Mouse (Mus musculus) thymus, postnatal 10 days (tissue): ENCODE data around the gene Bora.
A peak's percentile ranks its signal among the peaks of the same experiment; 100 is the strongest.
"Not testable (repeated sequence)": the region's sequence is repeated elsewhere in the genome, so short reads cannot be mapped to it uniquely, and the experiment has no call there.

ENCODE experiments used
- DNase-seq, 2 experiments: peaks; one replicate each; pipeline ENCODE4 v3.0.0; 2021; ENCODE audit warnings: low spot score in 2 of 2

The Bora gene

DNA sequence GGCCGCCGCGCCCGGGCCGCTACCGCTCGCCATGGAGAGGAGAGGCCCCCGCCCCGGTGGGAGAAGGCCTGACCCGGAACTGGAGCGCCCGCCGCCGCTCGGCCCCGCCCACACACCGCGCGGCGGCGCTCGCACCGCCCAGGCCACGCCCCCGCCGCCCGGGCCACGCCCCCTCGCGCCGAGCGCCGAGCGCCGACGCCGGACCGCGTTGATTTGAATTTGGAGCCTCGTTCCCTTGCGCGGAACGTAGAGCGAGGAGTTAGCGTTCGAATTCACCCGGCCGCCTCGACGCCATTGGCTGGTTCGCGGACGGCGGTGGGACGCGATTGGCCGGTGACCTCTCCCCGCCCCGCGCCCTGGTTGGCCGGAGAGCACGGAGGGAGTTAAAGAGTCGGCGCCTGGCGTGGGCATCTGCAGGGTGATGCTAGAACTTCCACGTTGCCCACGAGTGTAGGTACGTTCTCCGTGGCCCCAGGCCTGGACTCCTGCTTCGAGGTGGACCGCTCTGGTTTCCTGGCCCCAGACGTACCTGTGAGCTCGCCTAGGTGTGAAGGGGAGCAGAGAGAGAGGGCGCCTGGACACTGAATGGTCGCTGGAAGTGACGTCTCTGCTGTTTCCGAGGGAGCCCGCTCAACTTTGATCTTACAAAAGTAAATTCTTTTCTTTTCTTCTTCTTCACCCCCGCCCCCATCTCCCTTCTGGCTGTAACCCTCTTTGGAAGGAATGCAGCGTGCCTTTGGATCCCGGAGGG, at the start of gene Bora, which contains the start of gene Mzt1:
TSS of gene Bora (plus strand) at position 192 of the 751 bp plus-strand sequence.
TSS of gene Mzt1 (minus strand) at position 104 of the 751 bp plus-strand sequence.
- DNase-seq, result peak; percentile 91 to 93

DNA sequence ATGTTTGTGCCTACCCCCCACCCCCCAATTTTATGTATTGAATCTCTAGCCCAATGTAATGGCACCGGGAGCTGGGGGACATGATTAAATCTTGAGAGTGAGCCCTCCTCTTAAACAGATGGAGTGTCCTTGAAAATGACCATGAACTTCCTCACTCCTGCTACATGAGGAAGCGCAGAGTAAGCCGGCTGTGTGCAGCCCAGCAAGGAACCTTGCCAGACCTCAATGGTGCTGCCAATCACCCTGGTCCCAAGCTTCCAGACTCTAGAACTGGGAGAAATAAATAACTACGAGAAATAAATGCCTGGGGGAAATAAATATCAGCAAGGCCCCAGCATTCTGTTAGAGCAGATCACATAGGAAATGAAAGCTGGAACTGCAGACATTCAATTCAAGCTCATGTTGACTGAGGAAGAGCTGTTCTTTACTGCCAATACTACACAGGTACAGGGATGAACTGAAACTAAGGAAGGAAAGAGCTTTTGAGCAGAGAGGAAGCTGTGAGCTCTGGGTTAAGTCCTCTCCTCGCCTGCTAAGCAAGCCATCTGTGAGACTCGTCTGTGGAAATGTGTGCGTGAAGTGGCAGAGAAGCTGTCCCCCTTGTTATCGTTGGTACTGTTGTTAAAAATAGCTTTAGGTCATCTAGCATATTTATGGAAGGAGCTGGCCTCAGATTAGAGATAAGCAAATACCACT, 35.6 kb upstream of the Bora start:
- DNase-seq, result no peak

DNA sequence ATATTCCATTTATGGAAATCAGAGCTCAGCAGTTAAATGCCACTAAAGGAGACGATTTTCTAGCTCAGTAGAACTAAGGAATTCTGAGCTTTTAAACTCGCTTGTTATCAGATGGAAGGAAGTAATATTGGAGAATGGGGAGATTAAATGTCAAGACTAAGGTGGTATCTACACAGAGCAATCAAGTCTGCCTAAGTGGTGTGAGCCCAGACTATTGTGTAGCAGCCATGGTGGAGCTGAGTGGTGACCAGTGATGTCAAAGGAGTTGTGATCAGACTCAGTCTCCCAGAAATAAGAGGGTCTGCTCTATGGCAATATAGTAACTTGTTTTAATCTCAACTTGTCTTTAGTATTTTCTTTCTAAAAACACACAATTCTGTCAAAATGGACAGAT, 35.1 kb upstream of the Bora start:
- no peak for DNase-seq

DNA sequence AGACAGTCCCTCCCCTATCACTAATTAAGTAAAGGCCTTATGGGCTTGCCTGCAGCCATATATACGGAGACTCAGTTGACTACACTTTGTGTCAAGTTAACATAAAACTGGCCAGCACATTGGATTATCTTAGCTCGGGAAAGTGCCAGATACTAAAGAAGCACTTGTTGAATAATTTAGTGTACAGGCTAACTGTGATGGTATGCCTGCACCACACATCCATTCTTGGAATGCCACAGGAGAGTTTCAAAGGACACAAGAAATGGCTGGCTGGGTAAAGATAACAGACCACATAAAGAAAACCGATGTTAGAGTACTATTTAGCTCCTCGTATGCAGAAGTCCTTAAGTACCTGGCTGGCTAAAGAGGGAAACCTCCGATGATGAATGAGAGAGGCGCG, 27.3 kb upstream of the Bora start:
- no peak for DNase-seq

DNA sequence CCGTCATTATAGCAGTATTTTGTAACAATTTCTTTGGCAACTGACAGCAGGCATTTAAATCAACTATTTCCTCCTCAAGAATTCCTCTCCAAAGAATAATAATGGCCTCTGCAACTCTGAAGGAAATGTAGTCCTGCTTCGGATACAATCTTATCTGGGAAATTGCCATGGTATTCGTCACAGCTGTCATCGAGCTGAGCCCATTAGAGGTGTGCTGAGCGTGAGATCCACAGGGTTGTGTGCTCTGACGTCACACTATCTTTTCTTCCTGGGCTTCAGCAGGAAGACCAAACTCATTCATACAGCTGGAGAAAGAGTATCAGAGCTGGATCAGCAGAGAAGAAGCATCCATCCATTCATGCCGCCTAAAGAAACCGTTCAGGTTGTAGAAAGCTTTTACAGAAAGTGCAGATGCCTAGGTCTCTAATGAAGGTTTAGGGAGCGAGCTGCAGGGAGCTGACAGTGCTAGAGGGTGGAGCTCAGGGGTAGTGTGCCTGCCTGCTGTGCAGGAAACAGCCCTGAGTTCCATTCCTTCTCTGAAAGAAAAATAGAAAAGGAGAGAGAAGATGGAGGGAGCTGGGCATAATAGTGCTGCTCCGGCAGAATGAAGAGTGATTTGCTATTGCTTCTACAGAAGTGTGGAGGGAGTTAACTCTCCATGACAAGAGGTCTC, 26.8 kb upstream of the Bora start:
- no peak for DNase-seq

DNA sequence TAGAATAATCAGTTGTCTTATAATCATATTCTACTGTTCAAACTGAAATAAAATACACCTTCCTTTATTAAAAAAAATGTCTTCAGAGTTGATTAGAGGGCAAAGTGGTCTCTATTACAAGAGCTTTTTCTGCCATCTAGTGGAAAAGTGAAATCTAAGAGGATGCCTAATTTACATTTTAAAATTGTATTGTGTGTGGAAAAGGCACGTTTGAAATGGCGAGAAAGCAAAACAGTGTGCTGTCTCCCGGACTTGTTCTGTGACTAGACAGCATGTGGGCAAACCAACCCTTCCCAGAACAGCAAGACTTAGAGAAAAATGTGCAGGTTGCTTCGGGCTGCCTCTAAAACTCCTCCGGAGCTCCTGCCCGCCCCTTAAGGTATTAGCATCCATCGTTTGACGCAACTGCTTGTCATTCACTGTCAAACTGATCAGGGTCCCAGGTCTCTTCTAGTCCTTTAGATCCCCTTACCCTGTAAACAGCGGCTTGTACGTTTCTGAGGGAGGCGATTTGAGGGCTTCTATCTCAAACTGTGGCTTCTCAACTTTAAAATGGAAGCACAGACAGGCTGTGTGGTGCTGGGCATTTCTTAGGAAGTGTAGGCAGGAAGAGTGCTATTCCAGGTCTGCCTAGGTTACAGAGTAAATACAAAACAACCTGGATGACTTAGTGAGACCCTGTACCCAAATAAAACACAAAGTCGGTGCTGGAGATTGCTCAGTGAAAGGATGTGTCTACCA, 23.5 kb upstream of the Bora start:
- DNase-seq, result no peak

DNA sequence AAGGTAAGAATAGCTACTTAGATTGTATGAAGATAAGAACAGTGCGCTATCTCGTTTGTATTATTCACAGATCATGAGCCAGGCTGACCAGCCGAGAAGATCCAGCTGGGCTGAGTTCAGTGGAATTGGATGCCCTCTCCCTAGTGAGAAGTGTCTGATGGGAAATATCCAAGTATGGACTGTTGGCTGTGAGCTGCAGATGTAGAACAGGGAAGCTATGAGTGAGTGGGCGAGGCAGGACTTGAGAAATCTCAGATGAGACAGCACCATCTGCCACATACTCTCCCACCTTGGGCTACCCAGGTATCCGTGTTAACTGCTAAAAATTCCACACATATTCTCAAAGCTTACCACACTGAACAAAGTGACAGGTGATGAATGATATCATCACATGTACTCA, 16.0 kb upstream of the Bora start:
- DNase-seq, result no peak

DNA sequence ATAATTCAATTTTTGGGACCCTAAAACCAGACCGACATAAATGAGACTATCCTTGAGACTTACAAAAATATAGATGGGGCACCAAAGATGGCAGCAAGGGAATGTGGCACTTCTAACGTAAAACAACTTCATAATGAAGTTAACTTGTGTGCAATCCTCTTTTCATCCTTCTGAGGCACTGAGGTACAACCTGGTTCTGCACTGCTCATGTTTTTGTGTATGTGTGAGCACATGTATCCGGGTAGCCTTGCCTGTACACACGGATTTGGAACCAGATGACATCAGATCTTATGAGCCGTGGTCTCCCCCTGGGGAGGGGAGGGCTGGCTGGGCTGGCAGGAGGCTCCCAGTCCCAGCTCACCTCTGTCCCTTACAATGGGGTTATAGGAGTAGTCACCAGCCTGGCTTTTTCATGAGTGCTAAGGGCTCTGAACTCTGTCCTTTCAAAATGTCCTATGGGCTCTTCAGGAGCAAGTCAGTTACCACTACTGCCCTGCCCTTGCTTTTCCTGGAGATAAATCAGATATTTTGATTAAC, 14.6 kb upstream of the Bora start:
- no peak for DNase-seq

DNA sequence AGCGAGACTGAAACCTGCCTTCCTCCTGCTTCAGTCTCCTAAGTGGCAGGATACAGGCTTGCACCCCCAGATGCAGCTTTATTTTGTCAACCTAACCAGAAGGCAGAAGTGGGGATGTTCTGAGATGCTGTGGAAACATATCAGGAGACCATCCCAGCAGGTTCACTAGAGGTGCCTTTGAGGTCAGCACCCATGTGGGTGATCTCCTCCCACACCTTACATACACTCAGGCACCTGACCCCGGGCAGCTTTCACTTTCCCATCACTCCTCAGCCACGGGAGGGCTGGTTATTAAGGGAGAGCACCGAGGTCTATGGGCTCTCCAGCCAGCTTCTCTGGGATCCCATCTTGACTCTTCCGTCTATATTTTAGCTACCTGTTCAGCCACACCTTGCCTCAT, 13.4 kb upstream of the Bora start:
- DNase-seq, result no peak

DNA sequence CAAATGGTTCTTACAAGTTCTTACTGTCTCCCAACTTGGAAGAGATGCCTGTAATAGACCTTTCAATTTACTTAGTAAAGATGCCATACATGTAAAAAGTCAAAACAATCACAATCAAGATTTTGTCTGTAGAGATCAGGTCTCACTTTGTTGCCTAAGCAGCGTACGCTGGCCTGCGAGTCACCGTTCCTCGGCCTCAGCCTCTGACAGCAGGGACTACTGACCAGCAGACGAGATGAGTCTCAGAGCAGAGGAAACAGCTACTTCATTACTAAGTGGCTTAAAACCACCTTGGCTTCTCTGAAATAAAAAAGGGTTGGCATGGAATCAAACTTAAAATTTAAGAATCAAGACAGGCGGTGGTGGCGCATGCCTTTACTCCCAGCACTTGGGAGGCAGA, 11.2 kb upstream of the Bora start:
- DNase-seq, result not testable (repeated sequence)

DNA sequence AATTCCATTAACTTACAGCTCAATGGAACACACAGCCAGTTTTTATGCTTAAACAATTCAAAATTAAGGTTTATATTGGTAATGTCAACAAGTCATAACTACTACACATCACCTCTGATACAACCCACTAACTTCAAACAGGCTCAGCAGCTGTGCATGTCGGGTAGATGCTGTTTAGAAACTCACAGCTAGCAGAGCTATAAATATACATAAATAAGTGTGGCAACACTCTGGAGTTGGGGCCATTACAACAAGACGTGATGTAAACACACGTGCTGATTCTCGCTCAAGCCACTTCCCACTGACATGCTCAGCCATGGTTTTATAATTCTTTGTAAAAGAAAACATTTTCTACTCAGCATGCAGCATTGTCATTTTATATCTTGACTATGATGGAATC, 10.0 kb upstream of the Bora start:
- DNase-seq, result no peak

DNA sequence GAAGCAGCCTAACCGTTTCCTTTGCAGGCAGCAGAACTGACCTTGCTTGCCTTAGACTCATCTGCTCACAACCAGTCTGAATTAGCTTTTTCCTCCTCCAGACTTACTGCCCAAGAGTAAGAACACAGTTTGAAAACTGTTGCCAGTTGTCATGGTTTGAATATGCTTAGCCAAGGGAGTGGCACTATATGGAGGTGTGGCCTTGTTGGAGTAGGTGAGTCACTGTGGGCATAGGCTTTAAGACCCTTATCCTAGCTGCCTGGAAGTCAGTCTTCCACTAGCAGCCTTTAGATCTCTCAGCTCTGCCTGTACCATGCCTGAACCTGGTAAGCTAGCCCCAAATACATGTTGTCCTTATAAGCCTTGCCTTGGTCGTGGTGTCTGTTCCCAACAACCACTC, 8.3 kb upstream of the Bora start:
- DNase-seq, result no peak

DNA sequence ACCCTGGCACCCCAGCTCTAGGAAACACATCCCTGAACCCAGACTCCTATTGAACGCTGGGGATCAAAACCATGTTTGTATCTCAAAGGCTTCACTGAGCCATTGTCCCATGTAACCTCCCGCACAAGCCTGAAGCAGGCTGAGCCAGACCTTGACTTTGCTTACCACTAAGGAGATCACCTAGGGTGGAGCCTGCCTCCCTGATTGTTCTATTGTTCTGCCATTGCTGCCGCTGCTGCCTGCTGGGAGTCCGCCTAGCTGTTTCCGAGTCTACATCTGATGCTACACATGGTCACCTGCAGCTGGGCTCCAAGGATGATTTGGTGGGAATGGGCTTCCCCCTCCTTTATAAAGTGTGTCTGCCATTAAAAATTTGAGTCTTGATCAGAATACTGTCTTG, 6.7 kb upstream of the Bora start:
- DNase-seq, result not testable (repeated sequence)

DNA sequence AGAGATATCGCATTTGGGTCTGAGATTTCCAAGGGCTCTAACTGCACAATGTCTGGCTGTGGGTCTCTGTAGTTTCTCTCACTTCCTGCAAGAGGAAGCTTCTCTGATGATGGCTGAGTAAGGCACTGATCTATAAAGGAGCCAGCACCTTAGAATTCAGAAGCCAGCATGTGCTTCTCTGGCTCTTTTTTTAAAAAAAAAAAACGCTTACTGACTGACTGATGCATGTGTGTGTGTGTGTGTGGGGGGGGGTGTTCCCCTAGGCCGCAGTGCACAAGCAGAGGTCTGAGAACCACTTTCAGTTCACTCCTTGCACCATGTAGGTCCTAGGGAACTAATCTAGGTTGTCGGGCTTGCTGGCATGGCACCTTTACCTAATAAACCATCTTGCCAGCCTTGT, 4.6 kb upstream of the Bora start:
- no peak for DNase-seq

DNA sequence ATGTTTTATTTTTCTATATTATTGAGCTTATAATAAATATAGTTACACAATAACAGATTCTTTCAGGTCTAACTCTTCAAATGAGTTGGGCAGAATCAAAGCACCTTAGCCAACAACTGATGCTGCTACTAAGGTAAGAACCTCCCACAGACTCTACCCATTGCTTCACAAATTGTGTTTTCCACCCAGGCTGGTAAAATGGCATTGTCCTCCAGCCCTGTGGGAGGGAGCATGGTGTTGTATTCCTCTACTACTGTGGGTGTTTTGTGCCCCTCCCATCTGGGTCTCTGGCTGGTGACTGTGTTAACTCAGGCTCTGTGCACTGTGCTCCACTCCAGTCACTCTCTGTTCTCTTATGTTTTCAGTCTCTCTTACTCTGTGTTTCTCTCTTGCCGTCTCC, 2.5 kb upstream of the Bora start:
- DNase-seq, result no peak

DNA sequence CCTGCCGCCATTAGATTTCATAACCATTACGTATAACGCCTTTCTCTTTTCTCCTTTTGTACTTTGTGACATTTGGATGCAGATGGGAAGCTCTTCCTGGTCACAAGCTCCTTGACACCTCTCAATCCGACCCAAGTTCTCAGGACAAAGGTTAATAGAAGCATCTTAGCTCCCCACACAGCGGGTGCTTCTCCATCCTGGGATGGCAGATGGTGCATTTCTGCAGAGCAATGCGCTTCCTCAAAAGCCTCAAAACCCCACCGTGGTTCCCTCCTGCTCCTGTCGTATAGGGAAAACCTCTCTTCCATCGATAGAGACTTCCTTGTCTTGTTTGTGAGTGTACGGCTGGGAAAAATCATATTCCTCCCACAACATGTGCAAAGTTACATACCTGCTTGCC, 1.9 kb upstream of the Bora start:
- no peak for DNase-seq

DNA sequence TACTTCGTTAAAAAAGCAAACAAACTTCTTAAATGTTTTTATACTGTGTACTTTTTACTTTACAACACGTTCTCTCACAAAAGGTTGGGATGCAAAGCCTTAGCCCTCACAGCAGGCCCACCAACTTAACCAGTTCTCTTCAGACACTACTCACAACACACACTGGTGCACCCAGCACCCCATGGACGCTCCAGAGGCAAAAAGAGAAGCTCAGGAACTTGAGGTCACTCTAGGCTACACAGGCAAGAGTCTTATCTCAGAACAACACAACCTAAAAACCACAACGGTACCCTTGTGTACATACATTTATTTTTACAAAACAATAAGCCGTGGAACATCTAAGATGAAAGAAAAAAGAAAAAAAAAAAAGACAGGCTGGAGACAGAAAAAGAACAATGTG, 1.3 kb upstream of the Bora start:
- no peak for DNase-seq

DNA sequence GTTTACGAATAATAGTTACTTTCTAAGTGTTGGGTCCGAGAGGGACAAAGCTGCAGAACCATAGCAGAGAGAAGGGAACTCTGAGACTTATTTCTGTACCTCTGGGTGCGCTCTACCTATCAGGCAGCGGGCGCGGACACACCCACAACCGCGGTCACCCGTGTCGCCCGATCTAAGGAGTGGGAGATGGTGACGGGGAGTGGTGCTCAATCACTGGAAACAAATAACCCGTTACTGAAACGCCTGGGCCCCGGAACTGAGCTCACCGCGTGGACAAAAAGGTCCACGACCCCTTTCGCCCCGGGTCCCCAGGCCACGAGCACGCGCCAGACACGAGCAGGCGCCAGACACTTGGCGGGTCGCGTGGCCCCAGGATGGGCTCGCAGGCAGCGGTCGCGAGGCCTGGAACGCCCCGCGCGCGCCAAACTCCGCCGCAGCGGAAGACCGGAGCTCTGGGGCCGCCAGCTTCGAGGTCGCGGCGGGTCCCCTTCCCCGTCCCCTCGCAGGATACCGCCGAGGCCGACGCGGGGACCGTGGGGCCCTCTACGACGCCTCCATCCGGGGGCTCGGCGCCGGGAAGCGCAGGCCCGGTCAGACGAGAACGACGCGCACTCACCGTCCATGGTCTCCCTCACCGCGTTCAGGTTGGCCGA, 518 bp upstream of the Bora start:
- DNase-seq, result no peak

DNA sequence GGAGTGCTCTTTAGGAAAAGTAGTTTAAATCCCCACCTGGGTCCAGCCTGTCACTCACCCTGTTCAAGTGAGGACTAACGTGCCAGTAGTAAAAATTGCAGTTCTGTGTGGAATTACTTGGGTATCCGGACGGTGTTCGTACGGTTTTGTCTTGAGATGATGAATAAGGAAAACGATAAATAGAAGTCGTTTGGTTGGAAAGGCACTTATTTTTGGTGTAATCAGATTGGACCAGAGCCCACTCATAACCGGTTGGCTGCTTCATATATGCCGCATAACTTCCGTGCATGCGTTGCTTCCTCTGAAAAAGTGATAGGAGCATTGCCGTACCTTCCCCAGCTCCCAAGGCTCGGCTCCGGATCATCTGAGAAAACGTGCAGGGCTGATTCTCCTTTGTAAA, 760 bp downstream of the Bora start:
- peak in 1 of 2 experiments; percentile 9 for DNase-seq

DNA sequence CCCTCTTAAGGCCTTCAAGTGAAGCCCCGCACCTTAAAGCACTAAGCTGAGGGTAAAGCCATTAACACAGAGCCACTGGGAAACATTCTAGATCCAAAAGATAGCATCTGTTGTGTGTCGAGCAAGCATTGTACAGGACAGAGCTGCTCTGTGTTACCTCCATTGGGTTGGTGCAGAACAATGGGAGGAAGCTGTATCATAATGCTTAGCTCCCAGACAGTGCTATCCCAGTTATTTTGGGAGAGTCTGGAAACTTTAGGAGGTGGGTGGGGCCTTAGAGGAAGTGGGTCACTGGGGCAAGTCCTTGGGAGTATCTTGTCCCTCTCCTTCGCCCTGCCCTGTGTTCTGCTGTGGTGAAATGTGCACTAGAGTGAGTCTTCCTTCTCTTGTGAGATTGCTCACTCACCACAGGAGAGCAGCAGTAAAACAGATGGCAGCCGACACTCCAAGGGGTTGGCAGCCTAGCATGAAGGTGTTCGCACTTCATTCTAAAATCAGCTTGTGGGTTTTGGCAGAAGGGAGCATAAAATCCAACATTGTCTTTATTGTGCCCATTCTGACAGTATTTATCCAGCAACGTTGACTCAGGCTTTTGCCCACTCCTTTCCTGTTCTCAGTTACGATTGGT, 13.1 kb downstream of the Bora start:
- no peak for DNase-seq

DNA sequence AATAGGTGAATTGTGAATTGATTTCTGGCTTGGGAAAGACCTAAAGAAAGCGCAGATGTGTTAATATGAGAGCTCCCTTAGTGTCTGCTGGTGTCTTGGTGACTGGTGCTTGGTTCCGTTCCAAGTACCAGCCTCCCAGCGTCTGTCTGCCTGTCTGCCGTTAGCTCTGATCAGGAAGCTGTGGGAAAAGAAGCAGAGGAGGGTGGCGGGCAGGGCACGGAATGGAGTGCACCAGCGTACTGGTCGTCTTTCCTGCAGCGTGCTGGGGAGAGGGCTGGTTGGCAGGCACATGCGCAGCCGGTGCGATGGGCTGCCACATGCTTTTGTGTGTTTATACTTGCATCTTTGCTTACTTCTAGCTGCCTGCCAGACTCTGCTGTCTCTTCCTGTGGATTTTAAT, 14.6 kb downstream of the Bora start:
- no peak for DNase-seq
